Mouse (Mus musculus) limb, embryonic 14.5 days (tissue): Measurements from ENCODE around the gene Vps52. TPM values are rescaled to one million over a fixed set of nuclear protein-coding genes. Genes with fewer than 3 reads are reported as not detected.

Experiments
- ATAC-seq: fragments of 200-750 bp; cut with Nextera tagmentation; 2 replicates; pipeline ENCODE4 v1.8.0; 2017; ENCODE audit warnings: low read depth, moderate number of reproducible peaks, moderate TSS enrichment; ENCODE audit not compliant: low FRiP score
- DNase-seq: peaks from one replicate; pipeline ENCODE4 v3.0.0-alpha.2; 2015; ENCODE audit warnings: low spot score
- H3K27ac ChIP-seq: fragments of 300-500 bp; sonication (generic); replicated peaks from 2 replicates; pipeline ENCODE4 v1.5.1; 2014; ENCODE audit warnings: low read depth, mild to moderate bottlenecking, low read length, moderate library complexity, mixed read lengths
- H3K27me3 ChIP-seq: fragments of 300-500 bp; sonication (generic); 2 replicates; pipeline ENCODE4 v1.6.1; 2014; ENCODE audit warnings: low read length, mixed read lengths; ENCODE audit not compliant: control insufficient read depth, insufficient read depth
- H3K36me3 ChIP-seq: fragments of 300-500 bp; sonication (generic); 2 replicates; pipeline ENCODE4 v1.6.1; 2014; ENCODE audit warnings: mild to moderate bottlenecking, low read length, moderate library complexity, mixed read lengths; ENCODE audit not compliant: control insufficient read depth, insufficient read depth
- H3K4me1 ChIP-seq: fragments of 300-500 bp; sonication (generic); 2 replicates; pipeline ENCODE4 v1.6.1; 2014; ENCODE audit warnings: antibody characterized with exemption, low read length, mixed read lengths; ENCODE audit not compliant: control insufficient read depth, insufficient read depth
- H3K4me2 ChIP-seq: fragments of 300-500 bp; sonication (generic); replicated peaks from 2 replicates; pipeline ENCODE4 v1.6.1; 2014; ENCODE audit warnings: low read depth, mild to moderate bottlenecking, low read length, moderate library complexity; ENCODE audit not compliant: severe bottlenecking
- H3K4me3 ChIP-seq: fragments of 300-500 bp; sonication (generic); replicated peaks from 2 replicates; pipeline ENCODE4 v1.5.1; 2014; ENCODE audit warnings: low read length
- H3K9ac ChIP-seq: fragments of 300-500 bp; sonication (generic); 2 replicates; pipeline ENCODE4 v1.6.1; 2014; ENCODE audit warnings: mild to moderate bottlenecking, low read depth, low read length, moderate library complexity; ENCODE audit not compliant: severe bottlenecking
- H3K9me3 ChIP-seq: fragments of 300-500 bp; sonication (generic); 2 replicates; pipeline ENCODE4 v1.6.1; 2016; ENCODE audit warnings: low read length; ENCODE audit not compliant: control insufficient read depth
- POLR2A ChIP-seq: fragments of 200-500 bp; IDR thresholded peaks from 2 replicates; pipeline ENCODE4 v1.8.0; 2012; ENCODE audit warnings: inconsistent platforms, mild to moderate bottlenecking, moderate library complexity, borderline replicate concordance; ENCODE audit not compliant: insufficient read depth, insufficient read length; ENCODE audit errors: extremely low read depth
- WGBS: fragments of 180-500 bp; shearing (Covaris S2); extraction: QIAGEN DNeasy Blood & Tissue Kit; methylation state at CpG from one replicate; pipeline ENCODE4 v1.1.7; 2014; 5-methylcytosine and 5-hydroxymethylcytosine counted together
- polyA plus RNA-seq, 2 experiments: library from polyadenylated mRNA; depleted of rRNA in 1 of 2; stranded (reverse) in 1 of 2; unstranded in 1 of 2; fragments of >200 nt; fragmentation: Nextera tagmentation in 1 of 2; extraction: Ambion mirVana in 1 of 2; gene quantifications; 2 replicates each; pipeline versions ENCODE4 v1.2.1 to v1.2.3; 2012 to 2014

Vps52 gene
- polyA plus RNA-seq, 2 experiments: 38.6 to 48.8 TPM

DNA sequence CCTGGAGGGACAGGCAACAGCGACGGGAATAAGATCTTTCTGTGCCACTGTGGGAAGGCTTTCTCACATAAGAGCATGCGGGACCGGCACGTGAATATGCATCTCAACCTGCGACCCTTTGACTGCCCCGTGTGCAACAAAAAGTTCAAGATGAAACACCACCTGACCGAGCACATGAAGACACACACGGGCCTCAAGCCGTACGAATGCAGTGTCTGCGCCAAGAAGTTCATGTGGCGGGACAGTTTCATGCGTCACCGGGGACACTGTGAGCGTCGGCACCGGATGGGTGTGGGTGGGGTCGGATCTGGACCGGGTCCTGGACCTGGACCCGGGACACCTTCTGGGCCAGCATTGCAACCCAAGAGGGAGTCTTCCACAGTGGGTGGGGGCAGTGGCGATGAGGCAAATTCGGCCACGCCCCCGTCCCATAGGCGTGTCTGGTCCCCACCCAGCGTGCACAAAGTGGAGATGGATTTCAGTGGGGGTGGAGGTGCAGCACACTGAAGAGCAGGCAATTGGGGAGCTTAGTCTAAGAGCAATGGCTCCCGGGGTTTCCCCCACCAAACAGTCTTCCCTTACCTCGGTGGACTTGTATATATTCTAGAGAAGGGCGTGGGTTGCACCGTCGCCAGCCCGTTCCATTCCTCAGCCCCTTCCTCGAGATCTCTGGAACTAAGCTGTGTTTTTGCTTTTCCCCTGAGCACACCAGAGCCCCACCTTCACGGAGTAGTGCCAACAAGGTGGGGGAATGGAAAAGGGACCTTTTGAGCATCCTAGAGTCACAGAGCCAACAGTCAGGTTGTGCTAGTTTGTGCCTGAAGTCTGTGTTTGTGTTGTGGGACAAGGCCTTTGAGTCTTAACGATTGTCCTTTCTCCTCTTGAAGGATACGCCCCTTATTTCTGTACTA lies 37.1 kb upstream of the Vps52 start:
- peak overlapping the region; percentile 66; the same call in 1 of the 2 replicates for H3K9ac ChIP-seq
- H3K4me3 ChIP-seq: peak overlapping the region; percentile 67
- ATAC-seq (no peak), DNase-seq (no peak)
- no peak overlapping the region for H3K27ac ChIP-seq
- TF ChIP-seq POLR2A: no peak
- H3K4me2 ChIP-seq: peak overlapping the region; percentile 99
- no peaks in the 10 kb centered on the region for H3K27me3 ChIP-seq
- H3K36me3 ChIP-seq: peaks cover 25% of the 10 kb centered on the region
- WGBS: 60% methylated on average over 37 of the region's 37 CpGs
- H3K4me1 ChIP-seq: peaks cover 18% of the 10 kb centered on the region
- no peaks in the 10 kb centered on the region for H3K9me3 ChIP-seq

- no peak for DNase-seq
- no peak for TF ChIP-seq POLR2A
- WGBS: under 1% methylated on average over 52 of the region's 52 CpGs
- H3K27me3 ChIP-seq: no peaks in the 10 kb centered on the region
- ATAC-seq: no peak
- H3K4me2 ChIP-seq: peak overlapping the region; percentile 99
- peaks cover 18% of the 10 kb centered on the region for H3K4me1 ChIP-seq
- H3K9ac ChIP-seq: peak overlapping the region; percentile 66
- peak overlapping the region; percentile 33 for H3K27ac ChIP-seq
- peaks cover 14% of the 10 kb centered on the region; the same call in 1 of the 2 replicates for H3K36me3 ChIP-seq
- H3K4me3 ChIP-seq: peak overlapping the region; percentile 67
- no peaks in the 10 kb centered on the region for H3K9me3 ChIP-seq
Observed at GRCm38 (mm10) chr17:33919351-33920281, 36.0 kb upstream of the Vps52 start.

DNA sequence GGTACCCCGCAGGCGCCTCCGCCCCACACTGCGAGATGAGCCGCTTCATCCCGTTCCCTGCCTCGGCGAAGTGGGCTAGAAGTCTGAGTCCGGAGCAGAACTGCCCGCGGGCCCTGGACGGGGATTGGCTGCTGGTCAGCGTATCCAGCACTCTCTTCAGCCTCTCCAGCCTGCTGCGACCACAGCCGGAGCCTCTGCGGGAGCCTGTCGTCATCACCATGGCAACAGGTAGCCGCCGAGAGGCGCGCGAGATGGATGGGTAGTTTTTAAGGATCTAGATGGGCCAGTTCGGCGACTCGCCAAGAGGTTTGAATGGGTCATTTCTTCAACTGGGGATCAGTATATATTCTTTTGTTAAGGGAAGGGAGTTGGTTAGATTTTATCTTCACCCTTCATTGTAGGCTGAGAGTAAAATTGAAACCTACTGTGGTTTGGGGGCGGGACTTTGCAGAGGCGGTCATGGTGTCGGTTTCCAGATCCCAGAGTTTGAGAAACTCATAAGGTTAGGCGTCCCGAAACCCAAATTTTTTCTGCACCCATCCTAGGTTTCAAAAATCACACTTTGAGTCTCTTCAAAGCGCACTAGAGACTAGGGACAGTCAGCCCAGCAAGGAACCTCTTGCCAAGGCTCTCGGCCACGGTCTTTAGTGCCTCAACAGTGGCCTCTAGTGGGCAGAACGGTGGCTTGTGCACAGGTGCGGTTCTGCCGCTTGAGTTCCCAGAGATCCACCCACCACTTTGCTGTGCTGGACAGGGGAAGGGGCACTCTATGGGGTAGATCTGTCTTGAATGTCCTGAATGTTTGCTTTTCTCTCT lies 35.1 kb upstream of the Vps52 start:
- under 1% methylated on average over 36 of the region's 36 CpGs for WGBS

DNA sequence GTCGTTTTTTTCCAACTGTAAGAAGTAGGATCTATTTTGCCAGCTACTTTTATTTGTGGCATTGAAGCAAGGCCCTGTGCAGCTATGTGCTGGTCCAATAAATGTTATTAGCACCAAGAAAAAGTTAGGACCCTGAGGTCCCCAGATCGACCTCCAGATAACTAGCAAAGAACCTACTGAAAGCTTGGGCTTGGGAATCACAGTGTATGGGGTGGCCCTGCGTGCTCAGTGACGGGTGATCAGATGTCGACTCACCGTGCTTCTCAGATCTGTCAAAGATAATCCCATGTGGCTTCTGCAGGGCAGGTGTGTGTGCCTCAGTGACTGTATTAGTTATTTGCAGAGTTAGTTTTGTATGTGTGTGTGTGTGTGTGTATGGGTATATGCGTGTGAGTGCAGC lies 34.3 kb upstream of the Vps52 start:
- no peak overlapping the region for H3K4me3 ChIP-seq
- WGBS: 89% methylated on average over 7 of the region's 7 CpGs
- peaks cover 10% of the 10 kb centered on the region for H3K4me1 ChIP-seq

More for the DNA sequence above, 35.1 kb upstream of the Vps52 start:
- Histone ChIP-seq H3K4me3 (peak overlapping the region; percentile 67), H3K27ac (peak overlapping the region; percentile 33; the same call in 1 of the 2 replicates), H3K4me1 (peaks cover 10% of the 10 kb centered on the region), H3K9ac (peak overlapping the region; percentile 66), H3K9me3 (no peaks in the 10 kb centered on the region), H3K36me3 (peaks cover 8% of the 10 kb centered on the region; the same call in 1 of the 2 replicates), H3K27me3 (no peaks in the 10 kb centered on the region), H3K4me2 (peak overlapping the region; percentile 99)
- TF ChIP-seq POLR2A: no peak
- peak; percentile 77 for DNase-seq
- ATAC-seq: peak; percentile 30

More for the DNA sequence above, 34.3 kb upstream of the Vps52 start:
- Histone ChIP-seq H3K27ac (no peak overlapping the region), H3K36me3 (peaks cover 13% of the 10 kb centered on the region), H3K27me3 (no peaks in the 10 kb centered on the region), H3K9me3 (no peaks in the 10 kb centered on the region), H3K4me2 (no peak overlapping the region), H3K9ac (no peak overlapping the region)
- no peak for DNase-seq
- ATAC-seq: no peak
- no peak for TF ChIP-seq POLR2A
